Mouse (Mus musculus) v-Abl transformed pro-B cells (cell line): ENCODE measurements at regions not wholly inside any gene's neighbourhood (a gene's known extent, or its start where the extent isn't known, plus 50 kb on each side); places are given as distances from the start of the nearest gene placed in this dataset.

ENCODE experiments used
- in situ Hi-C, 2 experiments: fragments of 400-800 bp; cut with MboI; formaldehyde crosslinking; loops; one replicate each; pipeline ENCODE4 v1.15.1; 2025; ENCODE audit not compliant: unreplicated experiment in 2 of 2

DNA sequence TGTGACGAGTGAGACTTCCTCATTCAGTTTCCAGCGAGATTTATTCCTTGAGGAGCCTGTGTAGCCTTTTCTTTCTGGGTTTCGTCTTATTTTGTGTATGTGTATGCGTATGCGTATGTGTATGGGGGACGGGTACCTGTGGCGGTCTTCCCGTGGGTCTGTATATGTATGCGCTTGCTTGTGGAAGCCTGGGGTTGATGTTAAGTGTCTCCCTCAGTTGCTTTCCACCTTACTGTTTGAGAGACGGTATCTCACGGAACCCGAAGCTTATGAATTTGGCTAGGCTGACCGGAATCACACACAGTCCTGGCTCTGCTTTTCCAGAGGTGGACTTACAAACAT is 87.1 kb downstream of the Ankrd50 start:
- in situ Hi-C loops: no loop called here

DNA sequence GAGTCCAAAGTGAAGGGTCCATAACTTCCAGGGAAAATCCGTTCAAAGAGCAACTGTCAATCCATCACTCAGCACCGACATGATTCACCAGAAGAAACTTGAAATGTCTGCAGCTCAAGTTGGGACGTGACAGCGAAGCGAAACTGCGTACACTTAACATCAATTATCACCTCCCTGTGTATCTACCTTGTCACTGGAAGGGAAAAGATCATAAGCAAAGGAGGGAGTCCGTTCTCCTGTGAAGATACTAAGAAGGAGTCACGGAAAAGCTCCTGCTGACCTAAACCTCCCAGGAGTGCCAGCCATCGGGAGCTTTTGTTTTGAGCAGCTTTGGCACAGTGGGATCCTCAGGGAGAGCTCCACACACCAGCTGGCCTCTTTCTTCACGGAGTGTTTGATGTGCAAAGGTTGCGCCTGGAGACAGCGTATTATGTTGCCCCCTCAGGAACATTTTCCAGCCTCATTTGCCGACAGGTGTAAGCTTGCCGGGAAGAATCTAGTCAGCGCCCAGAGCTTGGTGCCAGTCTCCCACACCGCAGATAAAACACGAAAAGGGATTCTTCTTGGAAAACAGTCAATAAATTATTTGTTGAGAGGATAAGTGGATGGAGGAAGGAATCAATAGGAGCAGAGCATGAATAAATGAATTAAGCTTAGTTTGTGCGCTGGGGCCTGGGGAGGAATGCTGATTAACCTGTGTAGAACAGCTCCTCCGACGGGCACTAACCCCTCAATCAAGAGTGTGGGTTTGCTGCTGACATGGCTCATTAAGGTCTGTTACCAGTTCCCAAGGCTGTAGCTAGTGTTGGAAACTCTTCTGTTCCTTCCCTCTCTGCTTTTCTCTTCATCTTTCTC is 87.7 kb downstream of the Ankrd50 start:
- in situ Hi-C loops: no loop called here

DNA sequence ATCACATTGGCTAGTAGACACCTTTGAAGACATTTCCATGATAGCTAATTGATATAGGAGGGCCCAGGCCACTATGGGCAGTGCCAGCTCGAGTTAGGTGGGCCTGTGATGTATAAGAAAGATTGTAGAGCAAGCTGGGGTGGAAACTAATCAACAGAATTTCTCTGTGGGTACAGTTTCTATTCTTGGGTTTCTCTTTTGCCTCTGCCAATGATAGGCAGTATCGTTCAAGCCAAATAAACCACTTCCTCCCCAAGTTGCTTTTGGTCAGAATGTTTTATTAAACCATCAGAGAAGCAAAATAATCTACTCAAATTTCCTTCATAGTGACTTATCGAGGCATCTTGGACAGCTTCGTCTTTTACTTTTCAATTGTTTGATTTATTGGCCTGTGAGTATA is 90.3 kb downstream of the Ankrd50 start:
- in situ Hi-C loops: no loop called here

DNA sequence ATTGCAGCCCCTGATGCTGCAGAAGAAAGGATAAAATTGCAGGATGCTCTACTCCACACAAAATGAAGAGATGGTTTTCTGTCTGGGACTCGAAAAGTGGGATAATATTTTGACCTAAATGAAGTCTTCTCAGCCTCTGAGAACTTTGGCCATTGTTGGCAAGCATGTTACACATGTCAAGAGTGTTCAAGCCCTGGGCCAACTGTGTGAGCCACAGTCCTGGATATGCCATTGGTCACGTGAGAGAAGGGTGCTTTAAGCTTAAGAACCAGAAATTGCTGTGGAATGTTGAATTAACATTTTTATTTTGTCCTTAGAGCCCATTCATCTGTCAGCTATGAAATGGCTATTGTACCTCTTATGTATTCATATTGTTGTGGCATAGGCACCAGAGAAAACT is 95.0 kb downstream of the Ankrd50 start:
- in situ Hi-C loops: no loop called here

DNA sequence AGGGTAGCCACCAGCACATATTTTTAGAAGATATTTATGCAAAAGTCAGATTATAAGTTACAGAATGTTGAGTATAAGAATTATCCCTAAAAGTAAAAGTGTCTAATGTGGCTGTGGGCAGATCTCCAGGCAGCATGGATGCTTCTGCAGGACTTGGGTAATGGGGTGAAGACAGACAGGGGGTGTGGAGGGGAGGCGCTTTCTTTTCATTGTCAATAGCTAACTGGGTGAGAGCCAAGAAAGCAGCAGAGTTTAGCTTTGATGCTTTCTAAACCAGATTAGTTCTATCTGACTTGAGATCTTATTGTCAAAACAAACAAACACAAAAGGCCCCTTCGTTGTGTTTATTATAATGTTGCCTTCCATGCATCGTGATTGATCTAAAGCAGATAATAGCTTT is 95.7 kb downstream of the Ankrd50 start:
- in situ Hi-C loops: no loop called here

DNA sequence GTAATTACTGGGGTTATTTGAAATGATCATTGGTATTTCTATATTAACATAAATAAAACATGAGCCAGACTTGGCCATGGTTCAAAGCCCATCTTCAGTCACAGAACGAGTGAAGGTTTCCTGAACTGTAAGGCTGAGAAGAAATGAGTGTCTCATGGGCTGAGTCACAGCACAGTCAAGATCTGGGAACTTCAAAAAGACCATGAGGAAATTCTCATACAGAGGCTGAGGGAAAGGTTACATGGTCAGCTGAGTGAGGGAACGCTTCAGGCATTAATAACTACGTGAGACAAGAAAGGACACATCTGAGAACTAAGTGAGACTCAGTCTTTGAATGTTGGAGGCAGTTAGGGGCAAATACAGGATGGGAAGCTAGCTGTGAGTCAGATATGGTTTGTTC is 101.9 kb downstream of the Ankrd50 start:
- in situ Hi-C loops: no loop called here

DNA sequence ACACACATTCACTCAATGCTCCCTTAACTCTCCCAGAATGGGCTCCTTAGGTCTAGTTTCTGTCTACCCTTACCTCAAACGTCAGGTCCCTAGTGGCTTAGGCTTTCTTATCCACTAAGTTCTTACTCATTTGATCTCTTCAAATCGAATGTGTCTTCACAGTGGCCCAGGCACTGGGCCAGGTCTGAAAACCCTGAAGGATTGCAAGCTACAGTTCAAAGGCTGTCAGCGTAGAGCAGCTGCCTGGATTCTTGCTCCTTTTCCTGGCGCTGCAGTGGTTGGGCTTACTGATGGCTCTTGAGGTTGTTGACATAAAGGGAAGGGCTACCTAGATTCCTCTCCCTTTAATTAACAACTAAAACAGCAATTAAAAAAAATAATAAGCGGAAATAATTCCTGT is 103.0 kb downstream of the Ankrd50 start:
- in situ Hi-C loops: no loop called here

DNA sequence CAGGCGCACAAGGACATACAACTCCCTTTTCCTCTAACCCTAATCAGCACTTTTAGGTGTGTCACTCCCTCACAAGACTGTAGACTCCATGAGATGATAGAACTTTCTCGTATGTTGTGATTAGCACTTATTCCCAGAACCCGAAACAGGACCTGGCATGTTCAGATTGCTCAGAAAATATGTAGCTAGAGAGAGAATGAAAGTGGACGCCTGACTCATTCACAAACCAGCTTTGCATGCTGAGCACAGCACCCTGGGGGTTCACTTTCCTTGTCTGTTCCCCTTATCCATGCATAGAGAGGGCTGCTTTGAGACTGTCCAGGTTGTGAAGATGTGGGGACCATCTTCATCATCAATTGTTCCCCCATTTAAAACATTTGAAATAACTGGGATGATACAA is 111.0 kb downstream of the Ankrd50 start:
- in situ Hi-C loops: no loop called here

DNA sequence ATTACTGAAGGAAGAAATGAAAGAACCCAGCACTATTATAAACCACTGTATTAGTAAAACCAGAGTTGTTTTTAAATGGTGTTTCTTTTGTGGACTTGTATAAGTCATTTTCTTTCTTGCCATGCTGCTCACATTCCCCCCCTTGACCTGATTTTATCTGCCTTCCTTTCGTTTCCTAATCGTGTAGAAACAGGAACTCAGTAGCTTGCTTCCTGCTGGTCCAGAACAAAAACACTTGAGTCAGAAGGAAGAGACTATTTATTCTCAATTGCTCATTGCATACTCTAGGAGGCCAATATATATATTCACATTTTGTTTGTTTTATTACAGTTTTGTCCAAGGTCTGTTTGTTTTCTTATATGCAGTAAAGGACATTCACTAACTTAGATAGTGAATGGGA is 112.9 kb downstream of the Ankrd50 start:
- in situ Hi-C loops: no loop called here

DNA sequence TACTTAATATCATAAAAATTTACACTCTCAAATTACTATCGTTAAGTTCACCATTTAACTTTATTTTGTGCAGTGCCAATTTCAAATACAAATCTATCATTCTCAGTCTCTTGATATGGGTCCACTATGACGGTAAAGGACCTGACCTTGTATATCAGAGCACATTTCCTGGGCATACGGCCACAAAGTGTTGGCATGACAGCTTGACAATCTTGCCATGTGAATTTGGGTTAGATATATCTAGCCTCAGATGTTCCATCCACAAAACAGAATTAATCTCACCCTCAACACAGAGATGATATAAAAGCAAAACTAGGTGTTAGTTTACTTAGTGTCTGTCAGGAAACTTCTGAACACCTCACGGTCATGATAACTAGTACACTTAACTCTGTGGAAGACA is 120.8 kb downstream of the Ankrd50 start:
- in situ Hi-C loops: no loop called here

DNA sequence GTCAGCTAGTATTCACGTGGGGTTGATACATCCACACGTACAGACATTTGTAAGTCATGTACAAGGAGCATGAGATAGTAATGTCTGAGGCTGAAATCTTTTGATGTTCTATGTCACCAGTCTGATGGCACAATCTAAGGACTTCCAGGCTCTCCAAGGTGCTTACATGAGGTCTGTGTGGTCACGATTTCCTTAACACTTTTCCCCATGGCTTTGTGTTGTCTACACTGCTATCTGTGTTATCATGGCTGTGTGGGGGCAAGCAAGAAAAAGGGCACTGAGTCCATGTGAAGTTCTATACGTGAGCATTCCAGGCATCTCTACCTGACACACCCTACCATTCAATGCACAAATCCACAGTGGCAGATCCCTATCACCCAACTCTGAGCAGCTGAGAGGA is 123.2 kb downstream of the Ankrd50 start:
- in situ Hi-C loops: no loop called here

DNA sequence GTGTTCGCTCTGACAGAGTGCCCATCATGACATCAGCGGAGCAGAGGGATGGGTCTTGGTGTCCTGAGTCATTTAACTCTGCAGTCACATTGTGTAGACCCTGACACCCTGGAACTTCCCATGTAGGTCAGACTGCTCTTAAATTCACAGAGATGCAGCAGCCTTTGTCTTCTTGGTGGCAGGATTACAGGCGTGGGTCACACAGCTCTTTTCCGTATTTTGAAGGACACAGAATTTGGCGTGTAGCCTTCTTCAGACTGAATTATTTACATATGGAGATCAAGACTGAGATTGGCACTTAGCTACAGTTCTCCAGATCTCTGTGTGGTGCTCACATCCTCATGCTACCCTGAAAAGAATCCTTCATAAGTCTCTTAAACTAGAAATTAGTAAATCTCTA is 123.7 kb downstream of the Ankrd50 start:
- in situ Hi-C loops: no loop called here

DNA sequence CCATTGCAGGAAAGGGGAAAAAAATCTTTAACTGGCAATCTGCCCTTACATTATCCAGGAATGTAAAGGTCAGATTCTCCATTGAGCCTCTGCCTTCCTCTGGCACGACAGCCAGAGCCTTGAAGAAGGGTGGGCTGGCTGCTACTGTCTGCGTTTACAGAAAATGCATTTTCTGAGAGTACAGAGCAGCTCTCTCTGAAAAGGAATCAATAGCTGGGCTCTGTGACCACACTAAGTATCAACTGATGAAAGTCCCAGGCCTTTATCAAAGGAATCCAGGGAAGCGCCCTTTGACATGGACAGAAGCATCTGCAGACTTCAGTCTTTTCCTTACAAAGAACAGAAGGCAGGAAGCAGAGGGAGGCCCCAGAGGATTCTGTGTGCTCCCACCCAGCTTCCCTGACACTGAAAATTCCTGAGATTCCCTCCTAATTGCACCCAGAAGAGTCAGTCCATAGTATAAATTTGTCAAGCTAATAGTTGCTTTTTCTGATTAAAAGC is 124.2 kb downstream of the Ankrd50 start:
- in situ Hi-C loops: no loop called here

DNA sequence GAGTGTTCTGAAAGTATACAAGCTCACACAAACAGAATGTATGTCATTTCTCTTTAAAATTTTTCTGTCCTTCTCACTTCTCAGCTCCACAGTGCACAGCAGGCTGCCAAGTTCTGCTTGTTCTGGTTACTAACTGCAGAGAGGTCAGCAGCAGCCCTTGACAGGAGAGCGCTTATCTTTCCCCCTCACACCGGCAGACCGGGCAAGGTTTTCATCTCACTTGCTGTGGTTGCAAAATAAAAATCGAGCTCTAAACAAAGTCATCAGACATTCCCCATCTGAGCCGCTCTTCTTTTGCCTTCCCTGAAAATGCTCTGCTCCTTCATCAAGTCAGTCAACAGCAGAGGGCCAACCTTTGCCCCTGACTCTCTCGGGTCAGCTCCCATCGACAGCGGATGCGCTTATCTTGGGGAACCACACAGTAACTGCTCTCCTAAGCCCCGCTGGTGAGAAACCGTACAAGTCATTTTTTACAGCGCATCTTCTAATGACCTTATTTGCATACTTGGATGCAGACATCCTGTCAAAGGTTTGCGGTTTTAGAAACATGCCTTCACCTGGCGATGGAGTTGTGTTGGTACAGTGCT is 126.6 kb downstream of the Ankrd50 start:
- in situ Hi-C loops: no loop called here

DNA sequence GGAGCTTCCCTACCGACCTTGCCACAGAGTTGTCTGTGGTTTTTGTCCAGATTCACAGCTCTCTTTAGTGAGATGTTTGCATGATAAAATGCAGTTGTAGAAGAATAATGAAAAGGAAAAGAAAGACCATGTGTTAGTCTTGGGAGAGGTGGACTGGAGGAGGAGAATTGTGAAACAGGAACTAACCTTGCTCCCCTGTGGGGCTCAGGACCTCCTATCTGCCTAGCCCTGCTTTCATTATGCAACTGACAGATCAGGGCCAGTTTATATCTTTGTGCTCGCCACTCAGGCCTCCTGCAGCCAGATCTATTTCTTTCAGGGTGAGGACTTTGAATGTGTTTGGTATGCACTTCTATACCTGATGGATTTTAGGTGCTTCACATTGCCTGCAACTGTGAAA is 140.4 kb downstream of the Ankrd50 start:
- in situ Hi-C loops: no loop called here

DNA sequence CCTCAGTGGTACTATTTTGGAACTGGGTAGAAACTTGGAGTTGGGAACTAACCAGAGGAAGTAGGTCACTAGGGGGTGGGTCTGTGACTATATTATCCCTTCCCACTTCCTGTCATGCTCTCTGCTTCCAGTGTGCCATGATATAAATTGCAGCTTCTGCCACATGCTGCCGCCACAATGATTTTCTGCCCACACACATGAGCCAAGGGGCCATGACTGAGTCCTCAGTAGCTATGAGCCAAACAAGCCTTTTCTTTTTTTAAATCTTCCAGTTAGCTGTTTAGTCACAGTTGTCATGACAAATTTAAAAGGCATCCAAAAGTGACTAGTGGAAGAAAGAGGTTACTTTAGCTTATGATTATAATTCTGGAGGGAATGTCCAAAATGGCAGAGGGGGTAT is 143.0 kb downstream of the Ankrd50 start:
- in situ Hi-C loops: no loop called here

DNA sequence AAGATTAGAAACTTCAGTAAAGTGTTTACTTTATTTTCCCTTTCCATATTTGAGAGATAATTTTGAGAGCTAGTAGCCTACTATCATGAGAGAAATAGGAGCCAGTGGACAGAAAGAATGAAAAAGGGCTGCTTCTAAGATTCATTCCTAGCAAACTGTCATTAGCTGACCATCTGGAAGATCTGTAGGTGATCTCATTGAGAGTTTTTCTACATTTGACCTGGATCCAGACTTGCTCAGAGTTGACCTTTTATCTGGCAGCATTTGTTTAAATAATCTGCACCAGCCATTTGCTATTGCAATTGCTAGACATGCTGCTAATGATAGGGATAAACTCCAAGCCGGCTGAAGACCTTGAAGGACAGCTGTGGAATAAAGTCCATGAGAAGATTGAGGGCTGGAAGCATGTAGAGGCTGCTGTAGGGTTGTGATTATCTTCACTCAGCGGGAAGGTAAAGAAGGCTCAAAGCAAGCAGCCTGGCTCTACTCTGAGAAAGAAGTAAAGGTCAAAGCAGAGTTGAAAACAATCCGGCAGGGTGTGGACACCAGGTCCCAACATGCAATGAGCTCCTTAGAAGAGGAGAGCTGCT is 151.2 kb downstream of the Ankrd50 start:
- in situ Hi-C loops: no loop called here

DNA sequence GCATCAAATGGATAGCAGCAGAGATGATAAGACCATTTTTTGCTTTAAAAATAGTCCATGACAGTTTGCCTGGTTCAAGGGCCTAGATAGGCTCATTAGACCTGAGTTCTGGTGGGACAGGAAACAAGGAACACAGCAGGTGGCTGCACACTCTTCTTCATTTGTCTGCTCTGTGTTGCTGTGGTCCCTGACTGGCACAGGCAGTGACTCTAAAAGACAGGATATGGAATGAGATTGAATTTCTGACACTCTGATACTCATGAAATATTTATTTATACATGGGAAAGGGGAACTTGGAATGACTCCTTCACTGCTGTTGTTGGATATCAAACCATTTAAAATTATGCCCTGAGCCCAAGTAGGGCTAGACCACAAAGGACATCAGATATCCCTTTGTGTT is 153.5 kb downstream of the Ankrd50 start:
- in situ Hi-C loops: no loop called here

DNA sequence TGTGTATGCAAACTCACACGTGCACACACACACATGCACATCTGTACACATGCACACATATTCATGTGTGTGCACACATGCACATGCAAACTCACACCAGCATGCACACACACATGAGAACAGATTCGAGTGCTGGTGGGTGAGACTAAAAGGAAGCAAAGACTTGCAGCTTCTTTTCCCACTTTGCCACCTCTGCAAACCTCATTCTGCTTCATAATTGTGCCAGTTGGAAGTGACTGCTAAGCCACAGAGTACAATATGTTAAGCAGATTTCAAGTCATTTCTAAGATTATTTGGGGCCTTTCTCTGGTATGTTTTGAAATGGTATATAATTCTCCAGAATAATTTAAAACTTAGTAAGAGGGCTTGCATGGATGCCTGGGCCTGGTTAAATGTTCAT is 157.4 kb downstream of the Ankrd50 start:
- in situ Hi-C loops: no loop called here

DNA sequence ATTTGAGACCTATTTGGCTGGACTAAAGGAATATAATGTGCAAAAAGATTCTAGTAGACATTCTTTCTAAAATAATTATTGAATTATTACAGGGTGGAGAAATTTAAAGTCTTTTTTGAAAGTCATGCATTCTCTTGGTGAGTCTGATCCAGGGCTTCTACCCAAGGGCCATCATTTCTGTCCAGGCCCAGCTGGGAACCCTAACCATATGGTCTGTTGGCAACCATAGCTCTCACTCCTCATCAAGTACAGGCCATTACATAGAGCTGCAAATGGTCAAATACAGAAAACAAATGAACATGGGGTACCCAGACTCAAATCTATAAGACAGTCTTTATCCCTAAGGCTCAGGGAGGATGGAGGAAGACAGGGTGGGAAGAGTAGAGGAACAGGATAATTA is 158.4 kb downstream of the Ankrd50 start:
- in situ Hi-C loops: no loop called here

DNA sequence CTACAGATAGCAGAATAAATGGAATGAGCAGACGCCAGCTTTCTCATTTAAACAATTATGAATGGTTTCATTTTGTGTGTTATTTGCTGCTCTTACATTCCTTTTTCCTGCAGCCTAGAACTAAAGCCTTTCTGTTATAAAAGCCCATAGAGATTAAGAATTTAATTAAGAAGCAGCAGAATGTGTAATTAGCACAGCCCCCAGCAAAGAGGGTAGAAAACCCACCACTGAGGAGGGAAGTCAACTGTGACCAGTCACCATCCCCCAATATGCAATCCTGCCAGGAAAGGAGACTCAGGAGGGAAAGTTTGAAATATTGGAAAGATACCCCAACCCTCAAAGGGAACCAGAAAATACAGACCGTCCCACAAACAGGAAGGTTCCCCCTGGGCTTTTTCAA is 160.0 kb downstream of the Ankrd50 start:
- in situ Hi-C loops: no loop called here

DNA sequence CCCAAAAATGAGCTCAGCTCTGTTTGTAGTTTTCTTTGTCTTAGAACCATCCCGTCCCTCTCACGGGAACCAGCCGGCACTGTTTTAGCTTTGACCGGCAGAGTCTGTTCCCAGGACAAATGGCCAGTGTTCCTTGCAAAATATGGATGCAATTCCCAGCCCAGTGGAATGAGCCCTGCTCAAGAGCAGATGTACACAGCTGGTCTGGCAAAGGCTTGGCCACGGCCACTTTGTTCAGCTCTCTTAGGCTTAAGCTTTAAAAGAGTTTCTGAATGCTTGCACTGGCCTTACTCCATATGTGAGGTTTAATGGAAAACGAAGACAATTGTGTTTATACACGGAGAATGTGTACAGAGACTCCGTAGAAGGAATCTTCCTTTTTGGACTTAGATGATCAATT is 162.2 kb downstream of the Ankrd50 start:
- in situ Hi-C loops: no loop called here
